Mouse (Mus musculus) heart, embryonic 14.5 days (tissue): ENCODE data around the gene Neu1. TPM values are rescaled to one million over a fixed set of nuclear protein-coding genes. Genes with fewer than 3 reads are reported as not detected.
"Not testable (repeated sequence)": the region's sequence is repeated elsewhere in the genome, so short reads cannot be mapped to it uniquely, and the experiment has no call there.

ENCODE experiments used
- ATAC-seq: fragments of 200-750 bp; cut with Nextera tagmentation; 2 replicates; pipeline ENCODE4 v1.8.0; 2017; ENCODE audit warnings: low read depth, moderate TSS enrichment; ENCODE audit not compliant: insufficient number of reproducible peaks, insufficient read depth, low FRiP score
- H3K27ac ChIP-seq, 2 experiments: fragments of 200-500 bp in 1 of 2; fragments of 300-500 bp in 1 of 2; sonication (generic) in 1 of 2; replicated peaks in 1 of 2; 2 replicates each; pipeline ENCODE4 v1.5.1; 2012 to 2014; ENCODE audit warnings: low read depth in 2 of 2, low read length in 2 of 2, control low read depth in 1 of 2, mild to moderate bottlenecking in 1 of 2, mixed read lengths in 1 of 2; ENCODE audit not compliant: control insufficient read depth in 1 of 2, insufficient read depth in 1 of 2
- H3K27me3 ChIP-seq: fragments of 300-500 bp; sonication (generic); 2 replicates; pipeline ENCODE4 v1.6.1; 2014; ENCODE audit warnings: mild to moderate bottlenecking, low read length, control low read depth; ENCODE audit not compliant: control insufficient read depth, insufficient read depth
- H3K36me3 ChIP-seq: fragments of 300-500 bp; sonication (generic); 2 replicates; pipeline ENCODE4 v1.6.1; 2014; ENCODE audit warnings: mild to moderate bottlenecking, control low read depth, low read length, mixed read lengths; ENCODE audit not compliant: control insufficient read depth, insufficient read depth
- H3K4me1 ChIP-seq, 2 experiments: fragments of 200-500 bp in 1 of 2; fragments of 300-500 bp in 1 of 2; sonication (generic) in 1 of 2; 2 replicates each; pipeline ENCODE4 v1.6.1; 2012 to 2014; ENCODE audit warnings: low read length in 2 of 2, control low read depth in 1 of 2, mixed read lengths in 1 of 2; ENCODE audit not compliant: control insufficient read depth in 2 of 2, insufficient read depth in 2 of 2
- H3K4me2 ChIP-seq: fragments of 300-500 bp; sonication (generic); 2 replicates; pipeline ENCODE4 v1.6.1; 2014; ENCODE audit warnings: mild to moderate bottlenecking, low read length
- H3K4me3 ChIP-seq, 2 experiments: fragments of 200-500 bp in 1 of 2; fragments of 300-500 bp in 1 of 2; sonication (generic) in 1 of 2; 2 replicates each; pipeline ENCODE4 v1.5.1; 2012 to 2014; ENCODE audit warnings: low read length in 2 of 2, mild to moderate bottlenecking in 2 of 2, control low read depth in 1 of 2, low read depth in 1 of 2, moderate library complexity in 1 of 2; ENCODE audit not compliant: control insufficient read depth in 1 of 2, insufficient read depth in 1 of 2
- H3K9ac ChIP-seq: fragments of 300-500 bp; sonication (generic); 2 replicates; pipeline ENCODE4 v1.6.1; 2014; ENCODE audit warnings: mild to moderate bottlenecking, low read length
- H3K9me3 ChIP-seq: fragments of 300-500 bp; sonication (generic); 2 replicates; pipeline ENCODE4 v1.6.1; 2016; ENCODE audit warnings: low read length, control low read depth; ENCODE audit not compliant: control insufficient read depth
- whole genome bisulfite sequencing: fragments of 180-500 bp; shearing (Covaris S2); extraction: QIAGEN DNeasy Blood & Tissue Kit; methylation state at CpG from one replicate; pipeline ENCODE4 v1.1.7; 2014; 5-methylcytosine and 5-hydroxymethylcytosine counted together
- polyA plus RNA-seq: library from polyadenylated mRNA; unstranded; fragments of >200 nt; fragmentation: Nextera tagmentation; extraction: Ambion mirVana; gene quantifications from 2 replicates; pipeline ENCODE4 v1.2.1, GENCODE M21; 2014

Gene Neu1
- polyA plus RNA-seq, 1 experiment from 2014 or later, result 14.6 TPM

GRCm38 (mm10) chr17:34953904-34954303, 22.9 kb downstream of the Neu1 start:
- no peaks in the 10 kb centered on the region for H3K9me3 ChIP-seq
- H3K4me1 ChIP-seq, result peaks cover 3 to 13% of the 10 kb centered on the region in 2 experiments
- no peak overlapping the region for H3K9ac ChIP-seq
- H3K27me3 ChIP-seq, result peaks cover 7% of the 10 kb centered on the region; the same call in 1 of the 2 replicates
- H3K36me3 ChIP-seq, result peaks cover 22% of the 10 kb centered on the region
- WGBS, result 93% methylated on average over 4 of the region's 4 CpGs
- no peak overlapping the region for H3K4me3 ChIP-seq
- H3K4me2 ChIP-seq, result no peak overlapping the region
- H3K27ac ChIP-seq, result no peak overlapping the region
- no peak for ATAC-seq

DNA sequence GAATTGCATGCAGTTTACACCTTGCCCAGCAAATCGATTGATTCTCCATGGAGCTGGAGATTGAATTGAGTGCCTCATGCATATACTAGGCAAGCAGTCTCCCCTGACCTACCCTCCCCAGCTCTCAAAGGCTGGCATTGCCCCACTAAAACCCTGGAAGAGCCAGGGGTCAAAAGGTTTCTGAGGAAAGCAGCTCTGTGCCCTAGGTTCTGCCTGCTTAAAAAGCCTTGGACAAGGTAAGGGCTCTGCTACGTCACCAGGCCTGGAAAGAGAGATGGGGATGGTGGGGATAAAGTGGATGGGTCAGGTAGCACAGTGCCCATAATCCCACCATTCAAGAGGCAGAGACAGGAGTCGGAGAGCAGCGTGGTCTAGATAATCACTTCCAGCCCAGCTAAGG, 23.8 kb downstream of the Neu1 start:
- Histone ChIP-seq H3K4me3 (no peak overlapping the region), H3K27ac (no peak overlapping the region), H3K9me3 (no peaks in the 10 kb centered on the region), H3K4me2 (no peak overlapping the region), H3K4me1 (peaks cover 3 to 14% of the 10 kb centered on the region in 2 experiments), H3K36me3 (peaks cover 17% of the 10 kb centered on the region), H3K27me3 (peaks cover 7% of the 10 kb centered on the region; the same call in 1 of the 2 replicates), H3K9ac (no peak overlapping the region)
- WGBS, result 74% methylated on average over 4 of the region's 4 CpGs
- ATAC-seq, result no peak

DNA sequence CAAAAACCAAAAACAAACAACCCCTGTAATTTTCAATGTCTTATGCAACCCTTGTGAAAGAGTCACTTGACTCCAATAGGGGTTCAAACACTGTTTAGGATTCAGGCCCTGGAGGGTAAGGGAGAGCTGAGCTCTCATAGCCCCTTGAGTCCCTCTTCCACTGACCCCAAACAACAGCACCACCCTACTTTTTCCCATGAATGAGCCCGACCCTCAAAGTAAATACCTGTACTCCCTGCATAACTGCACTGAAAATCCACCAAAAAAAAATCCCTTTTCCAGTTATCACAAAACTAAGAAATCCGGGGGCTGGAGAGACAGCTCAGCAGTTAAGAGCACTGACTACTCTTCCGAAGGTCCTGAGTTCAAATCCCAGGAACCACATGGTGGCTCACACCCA, 24.8 kb downstream of the Neu1 start:
- Histone ChIP-seq H3K4me3 (no peak overlapping the region), H3K27me3 (peaks cover 7% of the 10 kb centered on the region; the same call in 1 of the 2 replicates), H3K9ac (no peak overlapping the region), H3K9me3 (no peaks in the 10 kb centered on the region), H3K36me3 (peaks cover 6% of the 10 kb centered on the region), H3K27ac (no peak overlapping the region), H3K4me1 (peaks cover 0 to 15% of the 10 kb centered on the region in 2 experiments; a peak in 3 of 4 replicates), H3K4me2 (no peak overlapping the region)
- WGBS, result 73% methylated on average over 3 of the region's 3 CpGs
- ATAC-seq, result no peak

- Histone ChIP-seq H3K9ac (no peak overlapping the region), H3K9me3 (no peaks in the 10 kb centered on the region), H3K4me3 (no peak overlapping the region), H3K4me1 (peaks cover 0 to 11% of the 10 kb centered on the region in 2 experiments; a peak in 2 of 4 replicates), H3K4me2 (no peak overlapping the region), H3K27ac (no peak overlapping the region), H3K27me3 (peaks cover 7% of the 10 kb centered on the region; the same call in 1 of the 2 replicates), H3K36me3 (peaks cover 1% of the 10 kb centered on the region; the same call in 1 of the 2 replicates)
- no peak for ATAC-seq
- WGBS, result 28% methylated on average over 1 of the region's 1 CpGs
These were observed 25.3 kb downstream of the Neu1 start for GRCm38 (mm10) chr17:34956340-34956739.

DNA sequence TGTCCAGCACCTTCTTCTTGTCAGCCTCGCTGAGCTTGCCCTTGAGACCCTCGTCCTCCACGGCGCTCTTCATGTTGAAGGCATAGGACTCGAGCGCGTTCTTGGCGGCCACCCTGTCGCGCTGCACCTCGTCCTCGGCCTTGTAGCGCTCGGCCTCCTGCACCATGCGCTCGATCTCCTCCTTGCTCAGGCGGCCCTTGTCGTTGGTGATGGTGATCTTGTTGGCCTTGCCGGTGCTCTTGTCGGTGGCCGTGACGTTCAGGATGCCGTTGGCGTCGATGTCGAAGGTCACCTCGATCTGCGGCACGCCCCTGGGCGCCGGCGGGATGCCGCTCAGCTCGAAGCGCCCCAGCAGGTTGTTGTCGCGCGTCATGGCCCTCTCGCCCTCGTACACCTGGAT, 26.2 kb downstream of the Neu1 start:
- not testable (repeated sequence) for H3K9ac ChIP-seq, H3K4me2 ChIP-seq, H3K4me1 ChIP-seq, H3K9me3 ChIP-seq, H3K27me3 ChIP-seq, H3K27ac ChIP-seq, ATAC-seq, H3K4me3 ChIP-seq, H3K36me3 ChIP-seq
- 17% methylated on average over 32 of the region's 40 CpGs for WGBS

- not testable (repeated sequence) for H3K4me1 ChIP-seq, H3K9ac ChIP-seq, H3K27me3 ChIP-seq, H3K4me3 ChIP-seq, ATAC-seq, H3K9me3 ChIP-seq, H3K27ac ChIP-seq, H3K36me3 ChIP-seq, H3K4me2 ChIP-seq
- 12% methylated on average over 23 of the region's 40 CpGs for WGBS
These were observed 26.9 kb downstream of the Neu1 start for GRCm38 (mm10) chr17:34957966-34958365.

DNA sequence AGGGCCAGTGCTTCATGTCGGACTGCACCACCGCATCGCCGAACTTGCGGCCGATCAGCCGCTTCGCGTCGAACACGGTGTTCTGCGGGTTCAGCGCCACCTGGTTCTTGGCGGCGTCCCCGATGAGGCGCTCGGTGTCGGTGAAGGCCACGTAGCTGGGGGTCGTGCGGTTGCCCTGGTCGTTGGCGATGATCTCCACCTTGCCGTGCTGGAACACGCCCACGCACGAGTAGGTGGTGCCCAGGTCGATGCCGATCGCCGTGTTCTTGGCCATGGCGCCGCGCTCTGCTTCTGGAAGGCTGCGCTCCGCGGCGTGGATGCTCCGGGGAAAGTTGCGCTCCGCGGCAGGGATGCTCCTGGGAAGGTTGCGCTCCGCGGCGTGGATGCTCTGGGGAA, 27.7 kb downstream of the Neu1 start:
- Histone ChIP-seq H3K4me2 (peak overlapping the region; percentile 86), H3K4me3 (peak overlapping the region; percentile 51 to 58; a peak in 3 of 4 replicates)
- H3K36me3 ChIP-seq, H3K27ac ChIP-seq, H3K9me3 ChIP-seq, ATAC-seq, H3K4me1 ChIP-seq, H3K27me3 ChIP-seq, H3K9ac ChIP-seq: not testable (repeated sequence)
- WGBS, result 0% methylated on average over 18 of the region's 47 CpGs

GRCm38 (mm10) chr17:34959130-34959778, 28.2 kb downstream of the Neu1 start, which contains the start of gene Hspa1b:
Gene Hspa1b, minus strand, starts transcription at chr17:34959238.
- H3K27me3 ChIP-seq, H3K9me3 ChIP-seq, H3K36me3 ChIP-seq, H3K4me1 ChIP-seq: not testable (repeated sequence)
- WGBS, result under 1% methylated on average over 27 of the region's 32 CpGs
- peak; percentile 91 for ATAC-seq
- peak within 1 kb of the TSS; percentile 95 to 99 for H3K27ac ChIP-seq
- peak within 1 kb of the TSS; percentile 77 for H3K9ac ChIP-seq
- peak within 1 kb of the TSS; percentile 86 for H3K4me2 ChIP-seq
- H3K4me3 ChIP-seq, result peak within 1 kb of the TSS; percentile 58 to 86
